Mouse (Mus musculus): ENCODE results near the gene Dlx5. TPM values are rescaled to one million over a fixed set of nuclear protein-coding genes. Genes with fewer than 3 reads are reported as not detected.

Dlx5 gene
- polyA plus RNA-seq, 1 experiment from 2014 or later: 0.47 TPM

DNA sequence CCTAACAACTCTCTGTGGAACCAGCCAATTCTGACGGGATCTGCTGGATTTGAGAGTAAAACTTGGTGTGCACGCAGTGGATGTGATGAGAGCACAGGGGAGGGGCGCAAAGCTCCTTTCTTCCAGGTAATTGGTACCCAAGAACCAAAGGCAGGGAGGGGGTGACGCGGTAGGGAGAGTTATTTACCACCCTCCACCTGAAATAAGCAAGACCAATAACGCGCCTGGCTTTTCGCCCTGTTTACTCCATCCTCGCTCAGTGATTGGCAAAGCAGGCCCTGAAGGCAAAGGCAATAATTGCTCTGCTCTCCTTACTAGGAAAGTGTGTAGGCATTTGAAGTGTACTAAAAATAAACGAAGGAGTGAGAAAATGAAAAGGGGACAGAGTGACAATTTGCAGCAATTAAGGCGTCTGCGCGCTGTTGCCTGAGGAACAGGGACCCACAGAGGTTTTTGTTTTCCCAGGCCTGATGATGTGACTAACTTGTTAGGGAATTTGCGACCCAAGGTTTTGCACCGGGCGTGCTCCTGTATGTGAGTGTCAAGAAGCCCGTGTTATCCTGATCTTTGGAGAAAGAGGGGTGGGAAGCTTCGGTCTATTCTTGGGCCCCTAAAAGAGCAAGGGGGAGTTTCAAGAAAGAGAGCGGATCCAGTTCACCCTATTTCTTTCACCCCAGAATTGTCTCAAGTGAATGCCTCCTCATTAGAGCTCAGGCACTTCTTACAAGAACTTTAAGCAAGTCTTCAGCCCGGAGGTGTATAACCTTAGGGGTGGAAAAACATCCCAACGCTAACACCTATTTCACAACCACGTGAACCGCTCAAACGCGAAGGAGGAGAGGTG lies 26.8 kb downstream of the Dlx5 start:
- H3K27me3 ChIP-seq (ENCODE audit: insufficient read depth, low read length): peaks cover 97% of the 10 kb centered on the region
- H3K4me2 ChIP-seq (replicated peaks; ENCODE audit: low read depth, low read length): no peak overlapping the region
- no peak overlapping the region for H3K27ac ChIP-seq (ENCODE audit: low read length)
- no peak for ATAC-seq (ENCODE audit: low FRiP score, low TSS enrichment)
- H3K9ac ChIP-seq (replicated peaks; ENCODE audit: low read length): no peak overlapping the region
- no peaks in the 10 kb centered on the region for H3K36me3 ChIP-seq (ENCODE audit: insufficient read depth, low read length)
- no peaks in the 10 kb centered on the region for H3K9me3 ChIP-seq (ENCODE audit: low read length)
- H3K4me1 ChIP-seq (ENCODE audit: insufficient read depth, low read length): 0 out of 2 replicates have a peak, but pooled peaks cover 3% of the 10 kb centered on the region
- H3K4me3 ChIP-seq (ENCODE audit: low read length): no peak overlapping the region
- WGBS: 3% methylated on average over 25 of the region's 25 CpGs

GRCm38 (mm10) chr6:6854176-6854575 lies 27.7 kb downstream of the Dlx5 start:
- Histone ChIP-seq H3K36me3 (ENCODE audit: insufficient read depth, low read length) (no peaks in the 10 kb centered on the region), H3K9me3 (ENCODE audit: low read length) (no peaks in the 10 kb centered on the region), H3K4me2 (replicated peaks; ENCODE audit: low read depth, low read length) (no peak overlapping the region), H3K27me3 (ENCODE audit: insufficient read depth, low read length) (peaks cover 93% of the 10 kb centered on the region), H3K4me3 (ENCODE audit: low read length) (no peak overlapping the region), H3K27ac (ENCODE audit: low read length) (no peak overlapping the region), H3K9ac (replicated peaks; ENCODE audit: low read length) (no peak overlapping the region), H3K4me1 (ENCODE audit: insufficient read depth, low read length) (no peaks in the 10 kb centered on the region)
- WGBS: 1% methylated on average over 9 of the region's 9 CpGs
- no peak for ATAC-seq (ENCODE audit: low FRiP score, low TSS enrichment)

DNA sequence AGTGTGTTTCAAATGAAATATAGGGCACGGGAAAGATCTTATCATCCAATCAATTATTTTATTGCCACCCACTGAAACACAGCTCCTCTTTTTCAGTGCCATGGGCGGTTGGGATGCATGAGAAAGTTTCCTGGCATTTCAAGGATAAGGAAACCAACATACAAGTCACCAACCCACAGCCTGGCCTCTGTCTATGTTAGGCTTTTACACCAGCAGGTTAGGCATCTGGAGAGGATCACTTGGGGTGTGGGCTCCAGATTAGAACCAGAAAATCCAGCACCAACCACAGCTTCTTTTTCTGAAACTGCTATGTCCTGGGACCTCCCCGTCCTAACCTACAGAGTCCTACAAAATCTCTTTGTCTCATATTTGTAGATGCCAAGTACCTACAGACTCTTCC lies 28.9 kb downstream of the Dlx5 start:
- Histone ChIP-seq H3K4me2 (replicated peaks; ENCODE audit: low read depth, low read length) (no peak overlapping the region), H3K4me1 (ENCODE audit: insufficient read depth, low read length) (no peaks in the 10 kb centered on the region), H3K27ac (ENCODE audit: low read length) (no peak overlapping the region), H3K27me3 (ENCODE audit: insufficient read depth, low read length) (peaks cover 90% of the 10 kb centered on the region), H3K4me3 (ENCODE audit: low read length) (no peak overlapping the region), H3K9ac (replicated peaks; ENCODE audit: low read length) (no peak overlapping the region), H3K36me3 (ENCODE audit: insufficient read depth, low read length) (no peaks in the 10 kb centered on the region), H3K9me3 (ENCODE audit: low read length) (no peaks in the 10 kb centered on the region)
- ATAC-seq (ENCODE audit: low FRiP score, low TSS enrichment): no peak
- 22% methylated on average over 3 of the region's 3 CpGs for WGBS

GRCm38 (mm10) chr6:6851166-6851565 lies 30.7 kb downstream of the Dlx5 start:
- H3K4me3 ChIP-seq (ENCODE audit: low read length): no peak overlapping the region
- no peaks in the 10 kb centered on the region for H3K9me3 ChIP-seq (ENCODE audit: low read length)
- 4% methylated on average over 10 of the region's 10 CpGs for WGBS
- ATAC-seq (ENCODE audit: low FRiP score, low TSS enrichment): no peak
- no peak overlapping the region for H3K27ac ChIP-seq (ENCODE audit: low read length)
- peaks cover 89% of the 10 kb centered on the region for H3K27me3 ChIP-seq (ENCODE audit: insufficient read depth, low read length)
- H3K36me3 ChIP-seq (ENCODE audit: insufficient read depth, low read length): no peaks in the 10 kb centered on the region
- H3K9ac ChIP-seq (replicated peaks; ENCODE audit: low read length): no peak overlapping the region
- H3K4me2 ChIP-seq (replicated peaks; ENCODE audit: low read depth, low read length): no peak overlapping the region
- H3K4me1 ChIP-seq (ENCODE audit: insufficient read depth, low read length): no peaks in the 10 kb centered on the region

GRCm38 (mm10) chr6:6850324-6851060 lies 31.4 kb downstream of the Dlx5 start:
- no peaks in the 10 kb centered on the region for H3K4me1 ChIP-seq (ENCODE audit: insufficient read depth, low read length)
- H3K9me3 ChIP-seq (ENCODE audit: low read length): no peaks in the 10 kb centered on the region
- H3K27ac ChIP-seq (ENCODE audit: low read length): no peak overlapping the region
- H3K4me2 ChIP-seq (replicated peaks; ENCODE audit: low read depth, low read length): no peak overlapping the region
- no peaks in the 10 kb centered on the region for H3K36me3 ChIP-seq (ENCODE audit: insufficient read depth, low read length)
- no peak for ATAC-seq (ENCODE audit: low FRiP score, low TSS enrichment)
- H3K4me3 ChIP-seq (ENCODE audit: low read length): no peak overlapping the region
- no peak overlapping the region for H3K9ac ChIP-seq (replicated peaks; ENCODE audit: low read length)
- peaks cover 89% of the 10 kb centered on the region for H3K27me3 ChIP-seq (ENCODE audit: insufficient read depth, low read length)
- 2% methylated on average over 26 of the region's 26 CpGs for WGBS

GRCm38 (mm10) chr6:6849744-6850143 lies 32.1 kb downstream of the Dlx5 start:
- Histone ChIP-seq H3K4me1 (ENCODE audit: insufficient read depth, low read length) (no peaks in the 10 kb centered on the region), H3K9me3 (ENCODE audit: low read length) (no peaks in the 10 kb centered on the region), H3K4me2 (replicated peaks; ENCODE audit: low read depth, low read length) (no peak overlapping the region), H3K27ac (ENCODE audit: low read length) (no peak overlapping the region), H3K27me3 (ENCODE audit: insufficient read depth, low read length) (peaks cover 90% of the 10 kb centered on the region), H3K36me3 (ENCODE audit: insufficient read depth, low read length) (no peaks in the 10 kb centered on the region), H3K4me3 (ENCODE audit: low read length) (no peak overlapping the region), H3K9ac (replicated peaks; ENCODE audit: low read length) (no peak overlapping the region)
- no peak for ATAC-seq (ENCODE audit: low FRiP score, low TSS enrichment)
- WGBS: 2% methylated on average over 12 of the region's 12 CpGs

- Histone ChIP-seq H3K27ac (ENCODE audit: low read length) (no peak overlapping the region), H3K4me2 (replicated peaks; ENCODE audit: low read depth, low read length) (no peak overlapping the region), H3K27me3 (ENCODE audit: insufficient read depth, low read length) (peaks cover 89% of the 10 kb centered on the region), H3K36me3 (ENCODE audit: insufficient read depth, low read length) (no peaks in the 10 kb centered on the region), H3K4me3 (ENCODE audit: low read length) (no peak overlapping the region), H3K9me3 (ENCODE audit: low read length) (no peaks in the 10 kb centered on the region), H3K9ac (replicated peaks; ENCODE audit: low read length) (no peak overlapping the region), H3K4me1 (ENCODE audit: insufficient read depth, low read length) (no peaks in the 10 kb centered on the region)
- WGBS: 11% methylated on average over 4 of the region's 4 CpGs
- no peak for ATAC-seq (ENCODE audit: low FRiP score, low TSS enrichment)
These were observed 33.3 kb downstream of the Dlx5 start for GRCm38 (mm10) chr6:6848541-6848940.

GRCm38 (mm10) chr6:6833301-6833700 lies 48.6 kb downstream of the Dlx5 start:
- 82% methylated on average over 3 of the region's 3 CpGs for WGBS
- no peak for ATAC-seq (ENCODE audit: low FRiP score, low TSS enrichment)

DNA sequence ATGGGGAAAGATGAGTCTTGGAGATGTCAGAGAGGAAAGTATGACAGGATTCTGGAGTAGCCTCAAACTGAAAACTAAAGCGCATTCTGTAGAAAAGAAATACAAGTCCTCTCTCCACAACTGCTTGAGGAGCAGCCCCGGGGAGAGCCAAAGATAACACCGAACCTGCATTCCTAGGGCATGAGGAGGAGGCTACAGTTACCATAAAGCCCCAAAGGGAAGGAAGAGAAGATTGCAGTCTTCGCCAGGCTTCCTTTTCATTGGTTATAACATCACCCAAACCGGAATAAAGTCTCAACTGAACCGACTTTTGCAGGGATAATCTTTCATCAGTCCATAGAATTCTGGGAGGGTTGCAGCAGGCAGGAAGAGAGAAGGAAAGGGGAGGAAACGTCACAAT lies 51.4 kb downstream of the Dlx5 start:
- no peak overlapping the region for H3K4me3 ChIP-seq (ENCODE audit: low read length)
- no peaks in the 10 kb centered on the region for H3K27me3 ChIP-seq (ENCODE audit: insufficient read depth, low read length)
- no peak overlapping the region for H3K9ac ChIP-seq (replicated peaks; ENCODE audit: low read length)
- no peak overlapping the region for H3K27ac ChIP-seq (ENCODE audit: low read length)
- no peaks in the 10 kb centered on the region for H3K4me1 ChIP-seq (ENCODE audit: insufficient read depth, low read length)
- H3K36me3 ChIP-seq (ENCODE audit: insufficient read depth, low read length): no peaks in the 10 kb centered on the region
- H3K9me3 ChIP-seq (ENCODE audit: low read length): no peaks in the 10 kb centered on the region
- 0 out of 2 replicates have a peak, but pooled peaks have one; percentile 27 for ATAC-seq (ENCODE audit: low FRiP score, low TSS enrichment)
- no peak overlapping the region for H3K4me2 ChIP-seq (replicated peaks; ENCODE audit: low read depth, low read length)
- 51% methylated on average over 7 of the region's 7 CpGs for WGBS

More at GRCm38 (mm10) chr6:6833301-6833700, 48.6 kb downstream of the Dlx5 start:
- no peaks in the 10 kb centered on the region for H3K36me3 ChIP-seq (ENCODE audit: insufficient read depth, low read length)
- H3K9ac ChIP-seq (replicated peaks; ENCODE audit: low read length): no peak overlapping the region
- H3K9me3 ChIP-seq (ENCODE audit: low read length): no peaks in the 10 kb centered on the region
- no peaks in the 10 kb centered on the region for H3K27me3 ChIP-seq (ENCODE audit: insufficient read depth, low read length)
- H3K27ac ChIP-seq (ENCODE audit: low read length): no peak overlapping the region
- H3K4me3 ChIP-seq (ENCODE audit: low read length): no peak overlapping the region
- H3K4me1 ChIP-seq (ENCODE audit: insufficient read depth, low read length): no peaks in the 10 kb centered on the region
- H3K4me2 ChIP-seq (replicated peaks; ENCODE audit: low read depth, low read length): no peak overlapping the region

Measured in kidney, embryonic 16.5 days (tissue).